Mouse (Mus musculus): Measurements from ENCODE around the gene Mindy2.

- TF ChIP-seq CTCF (IDR thresholded peaks at IDR 0.05; ENCODE audit: low read depth, low read length) = no peak
- TF ChIP-seq POLR2A (IDR thresholded peaks at IDR 0.05; ENCODE audit: insufficient read depth, low read length) = no peak
These were observed 49.5 kb upstream of the Mindy2 start for GRCm38 (mm10) chr9:70706444-70706843.
